Mouse (Mus musculus) stomach, embryonic 14.5 days (tissue): ENCODE data around the gene Eci3. TPM values are rescaled to one million over a fixed set of nuclear protein-coding genes. Genes with fewer than 3 reads are reported as not detected.
"Not testable (repeated sequence)": the region's sequence is repeated elsewhere in the genome, so short reads cannot be mapped to it uniquely, and the experiment has no call there.

Experiments used
- ATAC-seq: fragments of 200-750 bp; cut with Nextera tagmentation; 2 replicates; pipeline ENCODE4 v1.8.0; 2017; ENCODE audit warnings: low read depth, moderate TSS enrichment; ENCODE audit not compliant: insufficient number of reproducible peaks, insufficient read depth, low FRiP score
- H3K27ac ChIP-seq: fragments of 300-500 bp; sonication (generic); 2 replicates; pipeline ENCODE4 v1.5.1; 2014; ENCODE audit warnings: mild to moderate bottlenecking, low read length, moderate library complexity, mixed read lengths
- H3K27me3 ChIP-seq: fragments of 300-500 bp; sonication (generic); 2 replicates; pipeline ENCODE4 v1.6.1; 2014; ENCODE audit warnings: low read length, control low read depth, mixed read lengths; ENCODE audit not compliant: control insufficient read depth, insufficient read depth
- H3K36me3 ChIP-seq: fragments of 300-500 bp; sonication (generic); 2 replicates; pipeline ENCODE4 v1.6.1; 2014; ENCODE audit warnings: mild to moderate bottlenecking, control low read depth, low read length, moderate library complexity, mixed read lengths; ENCODE audit not compliant: control insufficient read depth, insufficient read depth
- H3K4me1 ChIP-seq: fragments of 300-500 bp; sonication (generic); 2 replicates; pipeline ENCODE4 v1.6.1; 2014; ENCODE audit warnings: low read length, control low read depth, mixed read lengths; ENCODE audit not compliant: control insufficient read depth, insufficient read depth
- H3K4me2 ChIP-seq: fragments of 300-500 bp; sonication (generic); replicated peaks from 2 replicates; pipeline ENCODE4 v1.6.1; 2014; ENCODE audit warnings: low read depth, low read length, control low read depth
- H3K4me3 ChIP-seq: fragments of 300-500 bp; sonication (generic); 2 replicates; pipeline ENCODE4 v1.5.1; 2014; ENCODE audit warnings: low read depth, low read length, control low read depth
- H3K9ac ChIP-seq: fragments of 300-500 bp; sonication (generic); replicated peaks from 2 replicates; pipeline ENCODE4 v1.6.1; 2014; ENCODE audit warnings: low read depth, mild to moderate bottlenecking, control low read depth, low read length, moderate library complexity, mixed read lengths
- H3K9me3 ChIP-seq: fragments of 300-500 bp; sonication (generic); 2 replicates; pipeline ENCODE4 v1.6.1; 2016; ENCODE audit warnings: low read depth, low read length, control low read depth; ENCODE audit not compliant: control insufficient read depth
- WGBS: fragments of 180-500 bp; shearing (Covaris S2); extraction: QIAGEN DNeasy Blood & Tissue Kit; methylation state at CpG from one replicate; pipeline ENCODE4 v1.1.7; 2014; 5-methylcytosine and 5-hydroxymethylcytosine counted together
- polyA plus RNA-seq: library from polyadenylated mRNA; unstranded; fragments of >200 nt; fragmentation: Nextera tagmentation; extraction: Ambion mirVana; gene quantifications from 2 replicates; pipeline ENCODE4 v1.2.1, GENCODE M21; 2014

Gene Eci3
- polyA plus RNA-seq: 1.3 and 1.5 TPM in 2 replicates

- H3K4me1 ChIP-seq: no peaks in the 10 kb centered on the region; the same call in 1 of the 2 replicates
- H3K36me3 ChIP-seq: no peaks in the 10 kb centered on the region
- H3K27me3 ChIP-seq: 0 out of 2 replicates have a peak, but pooled peaks cover 3% of the 10 kb centered on the region
- H3K27ac ChIP-seq: no peak within 1 kb of the TSS
- peak within 1 kb of the TSS; percentile 45 for H3K4me3 ChIP-seq
- ATAC-seq: peak; percentile 89
- no peaks in the 10 kb centered on the region for H3K9me3 ChIP-seq
- no peak within 1 kb of the TSS for H3K9ac ChIP-seq
- WGBS: 4% methylated on average over 32 of the region's 32 CpGs
- peak within 1 kb of the TSS; percentile 80 for H3K4me2 ChIP-seq
These were observed at the start of gene Eci3 for GRCm38 (mm10) chr13:34963511-34964397. Gene Eci3 (minus strand): TSS chr13:34963810.

GRCm38 (mm10) chr13:34995925-34996324 is 32.3 kb upstream of the Eci3 start:
- Histone ChIP-seq H3K4me3 (no peak overlapping the region), H3K4me1 (peaks cover 8% of the 10 kb centered on the region; the same call in 1 of the 2 replicates), H3K27ac (no peak overlapping the region), H3K4me2 (no peak overlapping the region), H3K9ac (no peak overlapping the region), H3K9me3 (no peaks in the 10 kb centered on the region), H3K27me3 (no peaks in the 10 kb centered on the region), H3K36me3 (no peaks in the 10 kb centered on the region)
- no peak for ATAC-seq
- 53% methylated on average over 2 of the region's 2 CpGs for WGBS

GRCm38 (mm10) chr13:34993983-34994811 is 30.6 kb upstream of the Eci3 start:
- 1% methylated on average over 33 of the region's 33 CpGs for WGBS
- Histone ChIP-seq H3K27ac (peak overlapping the region; percentile 88), H3K4me2 (peak overlapping the region; percentile 72), H3K4me3 (peak overlapping the region; percentile 70), H3K4me1 (peaks cover 8% of the 10 kb centered on the region; the same call in 1 of the 2 replicates), H3K36me3 (peaks cover 7% of the 10 kb centered on the region), H3K9me3 (no peaks in the 10 kb centered on the region), H3K27me3 (no peaks in the 10 kb centered on the region), H3K9ac (peak overlapping the region; percentile 71)
- peak; percentile 96 for ATAC-seq

DNA sequence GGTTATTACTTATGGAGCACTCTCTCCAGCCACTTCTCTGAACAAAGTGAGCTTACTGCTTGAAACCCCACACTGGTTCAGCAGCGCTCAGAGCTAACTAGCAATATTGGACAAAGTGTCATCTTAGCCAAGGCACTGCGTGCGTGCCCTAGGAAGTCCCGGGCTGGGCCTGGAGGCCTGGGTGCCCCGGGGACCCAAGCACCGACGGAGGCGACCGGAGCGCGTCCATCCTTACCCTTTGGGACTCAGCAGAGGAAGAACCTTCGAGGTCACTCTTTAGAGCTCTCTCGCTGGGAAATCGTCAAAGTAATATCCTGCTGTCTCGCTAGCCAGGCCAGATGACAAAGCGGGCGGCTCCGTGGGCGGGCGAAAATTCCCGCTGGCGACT is 30.0 kb upstream of the Eci3 start:
- ATAC-seq: peak; percentile 39
- Histone ChIP-seq H3K27me3 (no peaks in the 10 kb centered on the region), H3K4me3 (peak overlapping the region; percentile 70), H3K9ac (peak overlapping the region; percentile 71), H3K4me2 (peak overlapping the region; percentile 72), H3K27ac (peak overlapping the region; percentile 88), H3K9me3 (no peaks in the 10 kb centered on the region), H3K4me1 (peaks cover 8% of the 10 kb centered on the region; the same call in 1 of the 2 replicates), H3K36me3 (peaks cover 13% of the 10 kb centered on the region)
- WGBS: under 1% methylated on average over 22 of the region's 22 CpGs

DNA sequence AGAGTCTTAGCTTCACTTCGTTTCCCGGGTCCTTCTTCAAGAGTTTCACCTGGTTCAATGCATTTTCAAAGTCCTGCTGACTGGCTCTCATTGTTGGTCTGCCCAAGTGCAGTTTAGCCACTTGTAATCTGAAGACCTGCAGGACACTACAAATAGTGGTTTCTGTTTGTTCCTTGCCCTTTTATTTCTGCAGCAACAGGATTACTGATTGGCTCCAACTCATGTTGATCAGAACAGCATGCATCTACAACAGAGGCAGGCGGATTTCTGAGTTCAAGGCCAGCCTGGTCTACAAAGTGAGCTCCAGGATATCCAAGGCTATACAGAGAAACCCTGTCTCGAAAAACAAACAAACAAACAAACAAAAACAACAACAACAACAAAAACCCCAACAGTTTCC is 29.5 kb upstream of the Eci3 start:
- peaks cover 8% of the 10 kb centered on the region; the same call in 1 of the 2 replicates for H3K4me1 ChIP-seq
- no peak overlapping the region for H3K27ac ChIP-seq
- peak overlapping the region; percentile 71 for H3K9ac ChIP-seq
- peaks cover 17% of the 10 kb centered on the region for H3K36me3 ChIP-seq
- no peak for ATAC-seq
- H3K4me3 ChIP-seq: peak overlapping the region; percentile 70
- 66% methylated on average over 4 of the region's 4 CpGs for WGBS
- H3K4me2 ChIP-seq: peak overlapping the region; percentile 72
- no peaks in the 10 kb centered on the region for H3K27me3 ChIP-seq
- no peaks in the 10 kb centered on the region for H3K9me3 ChIP-seq

DNA sequence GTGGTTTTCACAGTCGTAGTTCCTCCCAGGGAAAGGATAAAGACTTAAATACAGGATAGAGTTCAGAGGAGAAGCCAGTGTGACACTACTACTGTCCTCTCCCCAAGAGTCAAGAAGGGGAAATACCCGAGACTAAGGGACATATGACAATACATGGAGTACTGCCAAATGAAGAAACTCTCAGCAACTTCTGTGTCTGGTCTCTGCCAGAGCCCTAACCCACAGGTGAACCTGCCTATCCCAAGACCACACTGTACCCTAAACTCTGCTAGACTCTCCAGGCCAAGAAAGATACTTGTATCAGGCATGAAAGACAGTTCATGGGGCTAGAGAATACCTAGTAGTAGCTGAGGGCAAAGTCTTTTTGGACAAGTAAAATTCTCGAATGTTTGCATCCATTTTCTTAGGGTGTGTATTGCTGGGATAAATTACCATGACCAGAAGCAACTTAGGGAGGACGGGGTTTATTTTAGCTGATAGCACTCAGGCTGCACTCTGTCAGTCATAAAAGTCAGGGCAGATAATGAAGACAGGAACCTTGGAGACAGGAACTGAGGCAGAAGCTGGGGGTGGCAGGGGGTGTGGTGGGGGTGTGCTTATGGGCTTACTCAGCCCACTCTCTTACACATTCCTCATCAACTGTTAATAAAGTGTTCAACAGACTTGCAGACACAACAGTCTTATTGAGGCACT is 28.1 kb upstream of the Eci3 start:
- Histone ChIP-seq H3K27ac (no peak overlapping the region), H3K9me3 (no peaks in the 10 kb centered on the region), H3K4me2 (no peak overlapping the region), H3K36me3 (peaks cover 26% of the 10 kb centered on the region), H3K4me1 (peaks cover 8% of the 10 kb centered on the region; the same call in 1 of the 2 replicates), H3K4me3 (no peak overlapping the region), H3K27me3 (no peaks in the 10 kb centered on the region), H3K9ac (no peak overlapping the region)
- ATAC-seq: no peak
- WGBS: 68% methylated on average over 4 of the region's 4 CpGs

DNA sequence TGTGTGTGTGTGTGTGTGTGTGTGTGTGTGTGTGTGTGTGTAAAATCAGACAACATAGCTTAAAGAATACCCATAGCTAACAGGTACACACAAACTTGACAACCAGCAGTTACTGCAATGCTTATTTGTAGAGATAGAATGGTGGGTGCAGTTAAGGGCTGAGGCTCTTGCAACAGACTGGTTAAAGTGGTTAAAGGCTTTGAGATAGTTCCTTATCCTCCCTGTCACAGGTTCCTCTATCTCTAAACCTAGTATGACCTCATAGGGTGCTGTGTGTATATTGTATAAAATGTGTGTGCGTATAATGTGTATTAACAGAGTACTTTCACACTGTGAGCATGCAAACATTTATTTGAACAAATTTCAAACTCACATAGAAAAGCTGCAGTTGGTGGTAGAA is 19.9 kb upstream of the Eci3 start:
- not testable (repeated sequence) for ATAC-seq, H3K9me3 ChIP-seq, H3K4me1 ChIP-seq, H3K9ac ChIP-seq, H3K4me3 ChIP-seq, H3K4me2 ChIP-seq, H3K27ac ChIP-seq, H3K27me3 ChIP-seq
- H3K36me3 ChIP-seq: peaks cover 40% of the 10 kb centered on the region
- WGBS: 98% methylated on average over 1 of the region's 1 CpGs

- 76% methylated on average over 5 of the region's 5 CpGs for WGBS
- H3K4me2 ChIP-seq, H3K9me3 ChIP-seq, H3K9ac ChIP-seq, H3K4me3 ChIP-seq, H3K4me1 ChIP-seq, H3K27ac ChIP-seq, ATAC-seq, H3K27me3 ChIP-seq: not testable (repeated sequence)
- peaks cover 32% of the 10 kb centered on the region for H3K36me3 ChIP-seq
These were observed 15.0 kb upstream of the Eci3 start for GRCm38 (mm10) chr13:34978635-34979034.
